12 mouse cellular contexts compared by ENCODE assay signal in genomic region chr11:64010724-64011496, GRCm38 (mm10).
DNase-seq lines count a peak whose midpoint lies in the region; ATAC-seq and TF ChIP-seq lines count a peak whose summit lies in the region.
"Had no signal": no experiment of that assay in that cellular context is flagged by ENCODE, and none has a peak within 500 bp of the region (broad histone marks: within the 10 kb centered on the region; RNA-seq: fewer than 3 reads in every experiment).

No protein-coding gene starts in this region.

- H3K9me3 ChIP-seq in hindbrain, embryonic 10.5 days = peaks cover 3% of the 10 kb centered on the region; the same call in 1 of the 2 replicates
- no peaks in the 10 kb centered on the region for H3K9me3 ChIP-seq in hindbrain, embryonic 11.5 days (ENCODE audit: control insufficient read depth, low read length)
- no peaks in the 10 kb centered on the region for H3K9me3 ChIP-seq in liver, postnatal 0 days (ENCODE audit: low read length)
- H3K9me3 ChIP-seq: forebrain, embryonic 13.5 days; limb, embryonic 15.5 days had no signal

- no peak overlapping the region for H3K4me3 ChIP-seq in hindbrain, embryonic 10.5 days
- H3K4me3 ChIP-seq in hindbrain, embryonic 11.5 days (ENCODE audit: low read depth, low read length) = no peak overlapping the region
- no peak overlapping the region for H3K4me3 ChIP-seq in liver, postnatal 0 days (ENCODE audit: low read depth, low read length)
- H3K4me3 ChIP-seq: forebrain, embryonic 13.5 days; limb, embryonic 15.5 days had no signal

- ATAC-seq in hindbrain, embryonic 11.5 days (ENCODE audit: low FRiP score) = no peak
- ATAC-seq in liver, postnatal 0 days = peak; percentile 97
- ATAC-seq: activated CD4-positive, CD25-positive, alpha-beta regulatory T cell, adult 4 months; forebrain, embryonic 13.5 days had no signal

- H3K27me3 ChIP-seq in hindbrain, embryonic 10.5 days (ENCODE audit: insufficient read depth, poor library complexity, severe bottlenecking) = no peaks in the 10 kb centered on the region
- H3K27me3 ChIP-seq in hindbrain, embryonic 11.5 days (ENCODE audit: control insufficient read depth, insufficient read depth, low read length) = no peaks in the 10 kb centered on the region
- no peaks in the 10 kb centered on the region for H3K27me3 ChIP-seq in liver, postnatal 0 days (ENCODE audit: insufficient read depth, low read length)
- H3K27me3 ChIP-seq: forebrain, embryonic 13.5 days; limb, embryonic 15.5 days had no signal

- TF ChIP-seq EP300 in liver, postnatal 0 days (IDR thresholded peaks at IDR 0.05; ENCODE audit: low read depth) = peak; percentile 90

- no peak overlapping the region for H3K4me2 ChIP-seq in hindbrain, embryonic 11.5 days (replicated peaks; ENCODE audit: low read depth, low read length)
- H3K4me2 ChIP-seq in liver, postnatal 0 days (ENCODE audit: low read depth, low read length) = peak overlapping the region; percentile 40
- H3K4me2 ChIP-seq: forebrain, embryonic 13.5 days; limb, embryonic 15.5 days; midbrain, embryonic 11.5 days had no signal

- no peaks in the 10 kb centered on the region for H3K36me3 ChIP-seq in hindbrain, embryonic 10.5 days
- H3K36me3 ChIP-seq in hindbrain, embryonic 11.5 days (ENCODE audit: control insufficient read depth, insufficient read depth, low read length) = no peaks in the 10 kb centered on the region
- H3K36me3 ChIP-seq in liver, postnatal 0 days (replicated peaks; ENCODE audit: insufficient read depth, low read length) = no peaks in the 10 kb centered on the region
- H3K36me3 ChIP-seq: limb, embryonic 15.5 days had no signal

- no peak for TF ChIP-seq CTCF in liver, postnatal 0 days (IDR thresholded peaks at IDR 0.05; ENCODE audit: low read depth)

- peaks cover 33% of the 10 kb centered on the region for H3K4me1 ChIP-seq in hindbrain, embryonic 10.5 days (replicated peaks)
- H3K4me1 ChIP-seq in hindbrain, embryonic 11.5 days (replicated peaks; ENCODE audit: control insufficient read depth, insufficient read depth, low read length) = no peaks in the 10 kb centered on the region
- no peaks in the 10 kb centered on the region for H3K4me1 ChIP-seq in liver, postnatal 0 days (ENCODE audit: insufficient read depth)
- H3K4me1 ChIP-seq: limb, embryonic 15.5 days had no signal

- no peak for DNase-seq in hindbrain, embryonic 10.5 days (ENCODE audit: low spot score)
- DNase-seq in hindbrain, embryonic 11.5 days (ENCODE audit: low spot score) = no peak
- peak; percentile 32 for DNase-seq in ZHBTc4 (ENCODE audit: low read depth, low spot score)
- peak; percentile 39 for DNase-seq in embryo, embryonic 10.5 days (ENCODE audit: low spot score)
- DNase-seq in liver, postnatal 0 days = peak; percentile 54
- no peak for DNase-seq in thymus, postnatal 25 days
- DNase-seq in urinary bladder, adult 2 months (ENCODE audit: low spot score) = no peak

- H3K27ac ChIP-seq in hindbrain, embryonic 10.5 days = 0 out of 2 replicates have a peak overlapping the region, but pooled peaks have one; percentile 13
- H3K27ac ChIP-seq in hindbrain, embryonic 11.5 days (ENCODE audit: low read depth, low read length) = no peak overlapping the region
- peak overlapping the region; percentile 39; the same call in 1 of the 2 replicates for H3K27ac ChIP-seq in liver, postnatal 0 days (ENCODE audit: low read depth)
- H3K27ac ChIP-seq: forebrain, embryonic 13.5 days; kidney, postnatal 0 days; limb, embryonic 15.5 days had no signal

- H3K9ac ChIP-seq in hindbrain, embryonic 11.5 days (ENCODE audit: low read depth, low read length) = no peak overlapping the region
- H3K9ac ChIP-seq in liver, postnatal 0 days (replicated peaks) = no peak overlapping the region
- H3K9ac ChIP-seq: forebrain, embryonic 13.5 days; limb, embryonic 15.5 days had no signal

- WGBS in hindbrain, embryonic 10.5 days = 56% methylated on average over 22 of the region's 22 CpGs
- WGBS in hindbrain, embryonic 11.5 days = 44% methylated on average over 22 of the region's 22 CpGs
- 38% methylated on average over 22 of the region's 22 CpGs for WGBS in liver, postnatal 0 days (ENCODE audit: insufficient replicate concordance)

Comparison
In these comparisons a context has a peak if more than half of its experiments do, and no peak if none do; other contexts are left out.
1. DNase-seq: peak in ZHBTc4 (single experiment), embryo, embryonic 10.5 days (single experiment) and liver, postnatal 0 days (single experiment); none in hindbrain, embryonic 10.5 days (single experiment), hindbrain, embryonic 11.5 days (single experiment), thymus, postnatal 25 days (single experiment) and urinary bladder, adult 2 months (single experiment).